Mouse (Mus musculus) forebrain, embryonic 11.5 days (tissue): ENCODE data around the gene Iqcf6. TPM values are rescaled to one million over a fixed set of nuclear protein-coding genes. Genes with fewer than 3 reads are reported as not detected.

Experiments used
- polyA plus RNA-seq: library from polyadenylated mRNA; unstranded; fragments of >200 nt; fragmentation: Nextera tagmentation; extraction: Ambion mirVana; gene quantifications from 2 replicates; pipeline ENCODE4 v1.2.1, GENCODE M21; 2014

The Iqcf6 gene
- polyA plus RNA-seq, 1 experiment from 2014 or later = not detected

Other genes starting within 250 kb of the Iqcf6 start
- gene Rpl29, start 197.1 kb upstream of the Iqcf6 start, polyA plus RNA-seq = 879 and 889 TPM in 2 replicates
- gene Acy1, start 188.3 kb upstream of the Iqcf6 start, polyA plus RNA-seq = 39.5 and 43.4 TPM in 2 replicates
- 4.6 and 4.7 TPM in 2 replicates for gene Abhd14b, start 179.1 kb upstream of the Iqcf6 start, polyA plus RNA-seq
- gene Abhd14a, start 178.9 kb upstream of the Iqcf6 start, polyA plus RNA-seq = 38.3 and 41.0 TPM in 2 replicates
- gene Pcbp4, start 173.3 kb upstream of the Iqcf6 start, polyA plus RNA-seq = 300 and 309 TPM in 2 replicates
- gene Gpr62, start 160.6 kb upstream of the Iqcf6 start, polyA plus RNA-seq = 0.19 and 0.71 TPM in 2 replicates
- gene Rrp9, start 150.6 kb upstream of the Iqcf6 start, polyA plus RNA-seq = 56.5 and 63.7 TPM in 2 replicates
- 1.2 TPM in 2 replicates for gene Parp3, start 149.6 kb upstream of the Iqcf6 start, polyA plus RNA-seq
- gene Iqcf1, start 126.6 kb upstream of the Iqcf6 start, polyA plus RNA-seq = not detected in 2 replicates
- not detected in 2 replicates for gene Iqcf5, start 112.0 kb upstream of the Iqcf6 start, polyA plus RNA-seq
- gene Iqcf3, start 65.0 kb upstream of the Iqcf6 start, polyA plus RNA-seq = not detected in 2 replicates
- gene Iqcf4, start 55.6 kb upstream of the Iqcf6 start, polyA plus RNA-seq = not detected in 2 replicates
- 3.3 TPM in 2 replicates for gene Grm2, start 29.5 kb downstream of the Iqcf6 start, polyA plus RNA-seq
- 29.2 and 31.9 TPM in 2 replicates for gene Tex264, start 59.3 kb downstream of the Iqcf6 start, polyA plus RNA-seq
- gene Rad54l2, start 162.6 kb downstream of the Iqcf6 start, polyA plus RNA-seq = 7.8 and 8.0 TPM in 2 replicates
- gene Dcaf1, start 195.3 kb downstream of the Iqcf6 start, polyA plus RNA-seq = 37.3 and 41.3 TPM in 2 replicates